Mouse (Mus musculus) kidney, adult 8-10 months (tissue): ENCODE data around the gene Rad51c.
"Not testable (repeated sequence)": the region's sequence is repeated elsewhere in the genome, so short reads cannot be mapped to it uniquely, and the experiment has no call there.

Experiments used
- DNase-seq, 2 experiments: peaks; one replicate each; pipeline ENCODE4 v3.0.0; 2022

Gene Rad51c

DNA sequence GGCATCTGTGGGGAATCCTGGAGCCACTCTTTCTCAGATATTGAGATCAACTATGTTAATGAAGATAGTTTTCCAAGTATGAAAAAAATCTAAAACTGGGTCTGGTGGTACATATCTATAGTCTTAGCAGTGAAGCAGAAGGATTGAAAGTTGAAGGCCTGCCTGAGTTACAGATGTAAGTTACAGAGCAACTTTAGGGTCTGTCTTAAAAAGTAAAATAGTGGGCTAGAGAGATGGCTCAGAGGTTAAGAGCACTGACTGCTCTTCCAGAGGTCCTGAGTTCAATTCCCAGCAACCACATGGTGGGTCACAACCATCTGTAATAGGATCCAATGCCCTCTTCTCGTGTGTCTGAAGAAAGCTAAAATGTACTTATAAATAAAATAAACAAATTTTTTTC is 27.7 kb upstream of the Rad51c start:
- DNase-seq: no peak

GRCm38 (mm10) chr11:87431813-87432212 is 27.1 kb upstream of the Rad51c start:
- DNase-seq: not testable (repeated sequence)

GRCm38 (mm10) chr11:87430374-87430773 is 25.6 kb upstream of the Rad51c start:
- DNase-seq: no peak

GRCm38 (mm10) chr11:87429363-87429762 is 24.6 kb upstream of the Rad51c start:
- no peak for DNase-seq

DNA sequence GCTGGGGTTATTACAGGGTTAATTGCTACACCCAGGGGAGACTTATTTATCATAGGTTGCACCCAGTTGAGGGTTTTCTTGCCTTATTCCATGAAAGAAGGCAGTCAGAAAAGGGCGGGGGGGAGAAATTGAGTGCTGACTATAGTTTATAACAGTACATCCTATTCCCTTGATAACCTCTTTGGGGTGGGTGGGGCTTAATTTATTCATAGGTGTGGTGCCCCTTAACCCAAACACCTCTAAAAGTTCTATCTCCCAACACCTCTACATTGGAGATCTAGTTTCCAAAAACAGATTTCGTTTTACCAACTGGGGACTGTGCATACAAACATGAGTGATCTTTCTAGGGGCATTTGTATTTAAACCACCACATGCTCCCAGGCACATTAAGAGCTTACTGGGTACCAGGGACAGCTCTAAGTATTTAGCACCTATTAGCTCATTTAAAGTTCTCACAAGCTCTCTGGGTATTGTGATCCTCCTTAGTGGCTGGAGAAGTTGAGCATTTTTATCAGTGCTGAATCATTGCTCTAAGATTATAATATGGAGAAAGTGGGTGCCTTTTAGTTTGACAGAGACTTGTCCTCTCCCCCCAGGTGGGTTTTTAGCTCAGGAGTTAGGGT is 23.4 kb upstream of the Rad51c start:
- DNase-seq: no peak

DNA sequence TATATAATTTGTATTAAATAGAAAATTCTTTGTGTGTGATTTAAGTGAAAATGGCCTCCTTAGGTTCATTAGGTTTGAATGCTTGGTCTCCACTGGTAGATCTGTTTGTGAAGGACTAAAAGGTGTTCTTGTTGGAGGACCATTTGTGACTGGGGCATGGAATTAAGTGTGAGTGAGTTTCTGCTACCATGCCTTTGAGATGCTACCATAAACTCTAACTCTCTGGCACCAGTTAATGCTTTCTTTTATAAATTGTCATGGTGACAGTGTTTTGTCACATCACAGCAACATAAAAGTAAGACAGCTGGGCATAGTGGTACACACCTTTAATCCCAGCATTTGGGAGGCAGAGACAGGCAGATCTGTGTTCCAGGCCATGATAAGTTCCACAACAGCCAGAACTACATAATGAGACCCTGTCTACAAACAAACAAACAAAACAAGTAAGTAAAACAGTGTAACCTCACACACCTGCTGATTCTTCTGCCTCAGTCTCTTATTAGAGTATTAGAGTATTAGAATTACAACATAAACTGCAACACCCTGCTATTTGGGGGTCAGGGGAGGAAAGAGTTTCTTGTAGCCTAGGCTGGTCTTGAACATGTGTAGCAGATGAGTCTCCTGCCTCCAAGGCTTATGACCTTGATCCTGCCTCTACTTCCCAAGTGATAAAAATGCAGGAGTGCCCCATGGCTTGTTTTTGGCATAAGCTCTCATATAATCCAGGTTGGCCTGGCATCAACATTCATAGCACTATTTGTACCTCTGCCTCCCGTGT is 22.7 kb upstream of the Rad51c start:
- DNase-seq: no peak

GRCm38 (mm10) chr11:87426450-87427250 is 21.9 kb upstream of the Rad51c start:
- peak; percentile 88 to 91 for DNase-seq

GRCm38 (mm10) chr11:87426121-87426449 is 21.3 kb upstream of the Rad51c start:
- DNase-seq: no peak

GRCm38 (mm10) chr11:87423551-87424325 is 19.0 kb upstream of the Rad51c start:
- DNase-seq: no peak

- DNase-seq: peak; percentile 89 to 93
Measured at GRCm38 (mm10) chr11:87422511-87423340, 18.0 kb upstream of the Rad51c start.

GRCm38 (mm10) chr11:87421760-87422201 is 17.0 kb upstream of the Rad51c start:
- DNase-seq: peak in 1 of 2 experiments; percentile 15

DNA sequence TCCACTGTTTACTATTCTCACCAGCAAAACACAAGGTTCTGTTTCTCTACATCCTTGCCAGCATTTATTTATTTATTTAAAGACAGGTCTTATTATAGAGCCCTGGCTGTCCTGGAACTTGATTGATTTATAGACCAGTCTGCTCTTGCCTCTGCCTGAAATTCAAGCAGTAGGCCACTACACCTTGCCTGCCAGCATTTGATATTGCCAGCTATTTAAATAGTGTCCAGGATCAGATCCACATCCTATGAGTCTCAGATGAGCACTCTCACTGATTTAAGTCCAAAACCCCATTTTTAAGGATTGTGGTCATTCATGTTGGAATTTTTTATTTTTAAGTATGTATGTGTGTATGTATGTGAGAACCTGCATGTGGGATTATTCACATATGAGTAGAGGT is 16.1 kb upstream of the Rad51c start:
- DNase-seq: no peak

DNA sequence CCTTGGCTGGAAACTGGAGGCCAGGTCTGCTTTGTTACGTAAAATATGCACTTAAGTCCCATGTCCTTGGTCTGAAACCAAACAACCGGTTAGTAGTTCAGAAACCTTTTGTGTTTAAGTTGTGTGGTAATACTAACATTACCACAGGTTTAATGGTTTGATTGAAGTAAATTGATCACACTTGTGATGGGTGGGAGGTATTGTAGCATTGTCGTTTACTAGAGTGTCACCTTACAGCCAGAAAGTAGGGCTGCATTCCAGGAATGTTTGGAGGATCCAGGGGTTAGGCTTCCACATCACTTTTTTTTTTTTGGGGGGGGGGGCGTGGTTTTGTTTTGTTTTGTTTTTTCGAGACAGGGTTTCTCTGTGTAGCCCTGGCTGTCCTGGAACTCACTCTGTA is 11.4 kb upstream of the Rad51c start:
- DNase-seq: no peak

GRCm38 (mm10) chr11:87413412-87413811 is 8.7 kb upstream of the Rad51c start:
- DNase-seq: not testable (repeated sequence)

DNA sequence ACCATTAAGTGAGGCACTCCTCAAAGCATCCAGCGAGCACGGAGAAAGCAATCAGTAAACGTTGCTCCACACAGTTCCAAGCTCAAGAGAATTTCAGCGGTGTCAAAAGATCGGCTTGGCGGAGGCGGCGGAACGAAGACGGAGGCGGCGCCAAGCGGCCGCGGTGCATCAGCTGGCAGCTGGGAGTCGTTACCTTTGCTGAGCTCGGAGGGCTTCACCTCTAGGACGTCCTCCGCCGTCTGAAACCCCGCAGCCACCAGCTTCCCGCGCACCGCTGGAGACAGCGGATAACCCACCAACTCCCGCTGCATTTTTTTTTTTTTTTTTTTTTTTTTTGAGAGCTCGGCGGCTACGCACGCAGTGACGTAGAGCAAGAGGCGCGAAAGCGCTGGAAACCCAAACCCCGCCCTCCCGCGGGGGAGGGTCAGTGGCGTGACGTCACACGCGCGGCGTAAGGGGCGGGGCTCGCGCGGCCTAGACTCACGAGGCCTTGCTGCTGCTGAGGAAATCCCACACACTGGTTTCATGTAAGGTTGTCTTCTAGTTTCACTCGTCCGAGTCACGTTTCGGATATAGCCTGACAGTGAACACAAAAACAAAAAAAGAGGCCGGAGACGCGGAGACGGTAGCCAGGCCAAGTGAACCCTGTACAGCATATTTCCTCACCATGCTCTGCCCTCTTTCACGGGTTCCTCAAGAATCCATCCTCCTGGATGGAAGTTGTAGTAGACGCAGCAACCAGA is 472 bp downstream of the Rad51c start:
- peak; percentile 92 to 97 for DNase-seq

DNA sequence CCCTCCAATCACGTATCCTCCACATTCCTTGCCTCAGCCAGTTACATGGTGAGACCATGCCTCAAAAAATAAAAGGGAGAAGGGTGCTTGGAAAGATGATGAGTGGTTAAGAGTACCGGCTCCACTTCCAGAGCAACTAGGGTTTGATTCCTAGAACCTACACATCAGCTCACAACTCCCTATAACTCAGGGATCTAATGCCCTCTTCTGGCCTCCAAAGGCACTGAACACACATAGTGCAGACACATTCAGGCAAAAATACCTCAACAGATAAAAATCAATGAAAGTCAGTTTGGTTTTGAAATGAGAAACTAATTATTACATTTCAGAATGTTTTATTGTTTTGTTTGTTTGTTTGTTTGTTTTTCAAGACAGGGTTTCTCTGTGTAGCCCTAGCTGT is 6.4 kb downstream of the Rad51c start:
- no peak for DNase-seq

DNA sequence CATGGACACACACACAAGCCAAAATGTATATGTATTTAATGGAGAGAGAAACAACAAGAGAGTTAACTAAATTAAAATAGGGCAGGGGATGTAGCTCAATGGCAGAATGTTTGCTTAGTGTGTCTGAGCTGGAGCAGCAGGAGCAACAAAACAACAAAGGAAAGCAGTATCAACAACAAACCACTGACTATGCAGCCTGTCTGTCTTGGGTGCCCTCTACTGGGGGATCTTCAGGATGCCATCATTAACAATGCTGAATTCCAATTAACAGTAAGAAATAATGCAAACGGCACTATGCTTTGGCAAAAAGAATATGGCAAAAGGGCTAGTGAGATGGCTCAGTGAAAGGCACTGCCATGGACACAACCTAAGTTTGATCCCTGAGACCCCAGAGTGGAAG is 10.9 kb downstream of the Rad51c start:
- DNase-seq: peak in 1 of 2 experiments; percentile 37

DNA sequence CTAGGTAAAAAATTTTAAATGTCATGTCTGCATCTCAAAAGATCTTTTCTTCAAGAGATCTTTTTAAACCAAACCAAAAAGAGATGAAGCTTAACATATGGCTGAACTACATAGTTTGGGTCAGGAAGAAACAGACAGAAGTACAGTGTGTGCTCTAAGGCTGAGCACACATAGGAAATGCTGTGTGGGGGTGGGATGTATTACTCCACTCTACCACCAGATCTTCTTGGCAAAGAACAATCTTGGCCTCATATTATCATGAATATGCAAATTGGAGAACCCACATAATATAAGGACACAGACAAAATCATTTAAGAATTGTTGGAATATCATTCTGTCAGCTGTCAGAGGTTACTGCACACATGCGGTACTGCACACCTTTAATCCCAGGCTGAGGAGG is 19.1 kb downstream of the Rad51c start:
- no peak for DNase-seq

- no peak for DNase-seq
Measured at GRCm38 (mm10) chr11:87384551-87384950, 20.2 kb downstream of the Rad51c start.

DNA sequence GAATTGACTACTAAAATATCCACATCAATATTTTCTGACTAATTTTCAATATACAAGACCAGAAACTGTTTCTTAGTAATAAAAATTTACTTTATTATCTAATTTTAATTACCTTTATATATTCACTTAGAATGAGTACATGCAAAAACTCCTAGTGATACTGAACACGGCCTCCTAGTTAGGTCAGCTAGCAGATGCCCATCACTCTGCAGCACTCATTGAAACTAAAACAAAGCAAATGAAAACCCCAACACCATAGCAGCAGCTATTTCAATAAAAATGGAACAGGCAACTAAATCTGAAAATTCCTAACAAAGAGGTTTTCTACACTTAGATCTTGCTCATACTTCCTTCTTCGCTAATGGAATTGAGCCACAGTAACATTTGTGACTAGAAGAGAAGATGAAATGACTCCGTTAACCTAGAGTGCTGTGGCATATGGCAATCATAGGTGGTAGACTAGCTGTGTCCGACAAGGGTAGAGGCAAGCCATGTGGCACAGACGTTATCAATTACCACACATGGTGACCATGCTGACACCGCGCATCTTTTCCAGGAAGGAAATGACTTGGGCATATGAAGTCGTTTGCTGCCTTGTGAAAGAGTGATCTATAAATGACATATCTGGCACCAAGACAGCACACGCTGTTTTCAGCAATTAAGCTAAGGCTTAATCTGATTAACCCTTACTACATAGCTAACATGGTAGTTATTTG is 36.7 kb downstream of the Rad51c start:
- DNase-seq: no peak

- no peak for DNase-seq
Measured at GRCm38 (mm10) chr11:87367061-87367460, 37.7 kb downstream of the Rad51c start.
